Mouse (Mus musculus) kidney, adult 18-20 months (tissue): ENCODE results near the gene Fbxl17.

Source experiments
- DNase-seq: peaks from one replicate; pipeline ENCODE4 v3.0.0; 2021

Fbxl17 gene

DNA sequence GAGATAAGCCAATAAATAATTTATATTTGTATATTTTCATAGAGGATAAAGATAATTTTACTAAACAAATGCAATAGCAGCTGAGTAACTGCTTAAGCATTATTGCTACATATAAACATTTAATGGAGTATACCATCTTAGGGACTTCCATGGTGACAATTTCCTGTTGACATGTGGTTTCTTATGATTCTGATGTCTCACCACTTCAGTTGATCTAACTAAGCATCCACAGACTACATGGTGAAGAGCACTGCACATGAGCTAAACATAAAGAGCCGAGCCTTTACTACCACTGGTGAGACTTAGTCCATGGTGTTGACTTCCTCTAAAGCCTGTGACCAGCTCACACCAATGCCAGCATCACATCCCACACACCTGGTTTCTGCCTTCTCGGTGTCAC lies 175.1 kb downstream of the Fbxl17 start:
- DNase-seq, result no peak

DNA sequence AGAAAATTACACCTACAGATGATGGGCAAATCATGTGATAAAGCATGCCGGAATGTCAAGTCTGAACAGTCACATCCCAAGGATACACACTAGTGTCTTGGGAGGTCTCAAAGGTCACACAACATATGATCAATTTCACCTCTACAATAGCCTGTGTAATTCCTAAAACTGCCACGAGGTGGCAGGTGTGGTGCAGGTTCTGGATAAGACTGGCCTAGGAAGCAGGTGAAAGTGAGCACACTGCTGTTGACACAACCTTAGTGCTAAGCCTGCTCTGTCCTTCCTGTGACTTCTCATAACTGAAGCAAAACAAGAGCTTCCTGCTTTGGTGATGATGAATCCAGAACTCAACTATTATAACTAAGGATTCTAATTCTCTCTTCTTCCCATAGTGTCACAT lies 175.8 kb downstream of the Fbxl17 start:
- DNase-seq, result peak; percentile 77

DNA sequence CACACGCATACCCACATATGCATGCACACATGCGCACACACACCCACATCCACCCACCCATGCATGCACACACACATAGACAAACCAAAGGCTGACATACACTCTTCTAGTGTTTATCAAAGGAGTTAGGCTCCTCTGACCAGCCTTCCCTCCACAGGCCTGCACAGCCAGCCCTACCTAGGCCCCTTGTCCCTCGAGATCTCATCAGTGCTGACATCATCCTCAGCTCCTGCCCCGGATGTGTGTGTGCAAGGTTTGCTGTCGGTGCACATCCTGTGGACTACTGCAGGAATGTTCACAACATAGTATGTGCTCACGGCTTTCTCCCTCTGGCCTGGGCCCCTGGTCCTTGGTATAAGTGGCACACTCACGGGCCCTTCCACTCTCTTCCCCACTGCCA lies 177.0 kb downstream of the Fbxl17 start:
- no peak for DNase-seq

GRCm38 (mm10) chr17:63321290-63321689 lies 178.5 kb downstream of the Fbxl17 start:
- no peak for DNase-seq

- DNase-seq, result no peak
Measured at GRCm38 (mm10) chr17:63317518-63317917, 182.3 kb downstream of the Fbxl17 start.

- no peak for DNase-seq
Measured at GRCm38 (mm10) chr17:63315646-63316480, 184.0 kb downstream of the Fbxl17 start.

GRCm38 (mm10) chr17:63312804-63313203 lies 187.0 kb downstream of the Fbxl17 start:
- DNase-seq, result no peak

- DNase-seq, result no peak
Measured at GRCm38 (mm10) chr17:63312330-63312729, 187.5 kb downstream of the Fbxl17 start.

DNA sequence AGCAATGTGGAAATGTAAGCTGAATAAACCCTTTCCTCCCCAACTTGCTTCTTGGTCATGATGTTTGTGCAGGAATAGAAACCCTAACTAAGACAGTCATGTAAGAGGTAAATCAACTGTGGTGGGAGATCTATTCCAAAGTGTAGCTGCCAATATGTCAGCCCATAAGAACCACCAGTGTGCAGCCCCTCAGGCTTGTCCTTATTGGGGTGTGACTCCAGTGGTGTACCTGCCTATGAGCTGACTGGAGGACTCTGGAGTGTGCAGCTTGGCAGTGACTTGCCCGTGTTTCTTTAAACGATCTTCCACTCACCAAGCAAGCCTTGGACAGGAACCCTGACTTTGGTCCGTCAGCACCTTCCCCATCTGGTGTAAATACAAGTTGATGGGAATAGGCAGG lies 188.2 kb downstream of the Fbxl17 start:
- no peak for DNase-seq

- DNase-seq, result no peak
Measured at GRCm38 (mm10) chr17:63310021-63310420, 189.8 kb downstream of the Fbxl17 start.

- DNase-seq, result no peak
Measured at GRCm38 (mm10) chr17:63303862-63304261, 196.0 kb downstream of the Fbxl17 start.

GRCm38 (mm10) chr17:63301822-63302393 lies 197.9 kb downstream of the Fbxl17 start:
- DNase-seq, result no peak

DNA sequence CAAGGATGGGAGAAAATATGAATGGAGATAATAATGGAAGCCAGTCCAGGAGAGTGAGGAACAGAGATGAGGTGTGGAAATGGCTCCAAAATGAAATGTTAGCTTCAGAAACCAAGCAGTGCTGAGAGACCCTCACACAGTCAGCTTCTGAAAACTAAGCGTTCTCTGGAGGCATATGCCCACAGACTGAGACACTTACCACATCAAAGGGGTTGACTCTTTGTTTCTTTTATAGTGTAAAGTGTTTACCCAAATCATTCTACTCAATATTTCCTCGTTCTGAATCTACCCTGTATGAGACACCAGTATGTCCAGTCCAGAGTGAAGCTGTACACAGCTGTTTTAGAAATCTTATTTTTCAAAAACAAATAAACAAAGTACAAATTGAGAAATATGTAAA lies 204.3 kb downstream of the Fbxl17 start:
- no peak for DNase-seq

GRCm38 (mm10) chr17:63294961-63295360 lies 204.9 kb downstream of the Fbxl17 start:
- DNase-seq, result no peak

GRCm38 (mm10) chr17:63293979-63294378 lies 205.8 kb downstream of the Fbxl17 start:
- no peak for DNase-seq

DNA sequence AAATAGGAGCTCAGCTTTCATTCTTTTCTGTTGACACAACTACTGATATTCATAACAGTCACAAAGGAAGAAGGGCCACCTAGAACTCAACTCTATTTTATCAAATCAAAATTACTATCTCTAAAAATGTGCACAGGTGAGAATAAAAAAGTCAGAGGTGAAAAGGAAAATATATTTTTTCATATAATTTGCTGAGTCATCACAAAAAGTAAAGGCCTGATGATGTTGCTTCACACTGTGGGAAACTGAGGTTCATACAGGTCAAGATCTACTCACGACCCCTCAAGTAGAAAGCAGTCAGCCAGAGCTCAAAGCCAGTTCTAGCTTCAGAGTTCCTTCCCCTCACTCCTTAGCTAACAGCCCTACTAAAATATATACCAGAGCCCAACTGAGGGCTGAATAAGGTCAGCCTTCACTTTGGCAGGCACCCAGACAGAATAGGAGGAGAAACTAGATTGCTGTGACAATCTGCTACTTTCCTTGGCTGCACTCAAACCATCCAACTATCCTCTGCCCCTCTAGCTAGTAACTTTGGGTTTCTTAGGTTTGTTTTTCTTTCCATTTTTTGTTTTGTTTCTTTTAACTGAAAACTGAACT lies 210.4 kb downstream of the Fbxl17 start:
- DNase-seq, result no peak

- no peak for DNase-seq
Measured at GRCm38 (mm10) chr17:63288850-63289249, 211.0 kb downstream of the Fbxl17 start.

DNA sequence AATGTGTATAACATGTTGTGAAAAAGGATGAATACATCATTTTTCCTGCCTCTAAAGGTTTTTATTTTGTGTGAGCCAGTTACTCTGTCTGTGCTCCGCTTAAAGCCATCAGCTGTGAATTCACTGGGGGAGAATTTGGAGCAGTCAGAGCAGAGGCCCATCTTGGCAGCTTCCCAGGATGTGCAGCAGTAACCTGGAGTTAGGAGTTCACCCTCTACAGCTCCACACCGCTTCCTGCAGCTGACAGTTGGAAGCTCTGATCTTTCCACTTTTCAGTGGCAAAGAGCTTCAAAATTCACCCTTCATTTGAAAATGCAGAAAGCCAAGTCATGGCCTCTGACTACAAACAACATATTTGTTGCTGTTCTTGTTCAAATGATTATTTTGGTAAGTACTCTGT lies 212.4 kb downstream of the Fbxl17 start:
- peak; percentile 36 for DNase-seq

DNA sequence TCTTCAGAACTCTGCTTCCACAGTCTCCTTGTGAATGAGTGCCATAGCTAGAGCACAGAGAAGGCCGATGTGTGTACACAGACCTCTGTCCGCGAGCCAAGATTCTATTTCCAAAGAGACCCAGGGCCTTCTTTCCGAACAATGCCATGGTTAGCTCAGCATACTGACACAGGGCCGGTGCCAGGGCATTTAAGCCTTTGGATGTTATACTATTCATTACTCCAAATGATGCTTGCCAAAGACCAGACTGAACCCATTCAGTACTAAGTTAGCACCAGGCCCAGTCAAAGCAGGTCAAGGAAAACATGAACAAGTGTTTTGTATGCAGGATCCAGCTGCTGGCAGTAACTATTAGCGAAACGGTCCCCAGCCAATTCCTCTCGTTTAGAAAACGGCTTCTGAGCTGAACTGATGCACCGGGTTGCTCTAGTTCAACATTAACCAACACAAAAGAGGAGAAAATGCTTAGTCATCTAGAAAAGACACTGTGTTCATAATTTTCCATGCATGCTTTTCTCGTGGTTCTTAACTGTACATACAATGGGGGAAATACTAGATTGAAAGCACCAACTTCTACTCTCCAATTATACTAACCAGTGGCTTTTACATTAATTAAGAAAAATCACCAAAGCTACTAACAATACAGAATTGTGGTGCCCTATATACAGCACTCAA lies 214.4 kb downstream of the Fbxl17 start:
- DNase-seq, result peak; percentile 47

- DNase-seq, result no peak
Measured at GRCm38 (mm10) chr17:63284074-63284473, 215.7 kb downstream of the Fbxl17 start.

- no peak for DNase-seq
Measured at GRCm38 (mm10) chr17:63282004-63282403, 217.8 kb downstream of the Fbxl17 start.

- no peak for DNase-seq
Measured at GRCm38 (mm10) chr17:63280990-63281389, 218.8 kb downstream of the Fbxl17 start.

DNA sequence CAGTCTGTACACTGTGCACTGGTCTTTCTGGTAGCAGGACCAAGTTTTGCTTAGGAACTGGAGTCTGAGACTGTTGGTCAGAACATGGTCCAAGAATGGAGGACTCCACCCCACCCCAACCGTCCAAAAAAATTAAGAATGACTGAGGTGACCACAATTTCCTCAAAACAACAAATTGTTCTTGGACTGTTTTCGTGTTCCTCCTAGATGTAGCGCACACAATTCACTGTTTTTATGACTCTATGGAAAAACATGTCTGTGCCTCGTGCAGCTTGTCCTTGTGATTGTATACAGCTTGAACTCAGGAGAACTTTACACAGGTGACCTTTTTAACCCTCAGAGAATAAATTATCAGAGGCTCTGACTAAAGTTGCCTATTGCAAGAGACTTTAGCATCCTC lies 220.7 kb downstream of the Fbxl17 start:
- no peak for DNase-seq

- DNase-seq, result no peak
Measured at GRCm38 (mm10) chr17:63273353-63273752, 226.5 kb downstream of the Fbxl17 start.
